ENCODE assay signal across 8 mouse cellular contexts in the genomic region with DNA sequence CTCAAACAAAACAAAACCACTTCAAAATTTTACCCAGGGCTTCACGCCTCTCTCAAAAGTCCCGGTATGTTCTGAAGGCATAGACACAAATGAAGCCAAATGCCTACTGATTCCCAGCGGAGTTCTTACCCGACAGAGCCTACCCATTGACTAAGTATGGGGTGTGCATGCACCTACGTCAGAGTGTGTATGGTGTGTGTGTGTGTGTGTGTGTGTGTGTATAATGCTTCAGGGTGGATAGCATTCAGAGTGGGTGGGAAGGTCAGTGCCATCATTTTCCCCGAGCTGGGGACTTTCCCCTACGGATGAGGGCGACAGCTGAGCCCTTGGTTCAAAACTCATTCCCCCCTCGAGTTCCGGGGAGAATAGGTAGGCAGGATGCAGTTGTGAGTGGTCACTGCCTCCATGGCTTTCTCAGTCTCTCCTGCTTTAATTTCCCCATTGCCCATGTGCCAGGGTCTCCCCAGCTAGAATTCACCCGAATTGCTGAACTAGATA. TPM values are rescaled to one million over a fixed set of nuclear protein-coding genes. Genes with fewer than 3 reads are reported as not detected.
DNase-seq lines count a peak whose midpoint lies in the region; ATAC-seq and TF ChIP-seq lines count a peak whose summit lies in the region.

No protein-coding gene starts in this region.

- no peak for DNase-seq in heart, adult 9 months (ENCODE audit: low spot score in 2 of 2)
- DNase-seq in ES-E14 (ENCODE audit: low read depth, low spot score), result no peak
- DNase-seq in hindbrain, embryonic 11.5 days (ENCODE audit: low spot score), result no peak
- peak; percentile 85 for DNase-seq in midbrain, embryonic 11.5 days (ENCODE audit: low spot score, missing footprints)
- DNase-seq in right cerebral cortex, postnatal 36 days (ENCODE audit: low spot score in 2 of 2), result no peak
- no peak for DNase-seq in T-cell, adult 2 months (ENCODE audit: low spot score)

- no peaks in the 10 kb centered on the region for H3K36me3 ChIP-seq in heart, embryonic 15.5 days
- H3K36me3 ChIP-seq in ES-E14 (ENCODE audit: control insufficient read depth, insufficient read depth, low read length, poor library complexity, severe bottlenecking), result no peaks in the 10 kb centered on the region
- no peaks in the 10 kb centered on the region for H3K36me3 ChIP-seq in hindbrain, embryonic 11.5 days (ENCODE audit: control insufficient read depth, insufficient read depth, low read length)
- H3K36me3 ChIP-seq in midbrain, embryonic 11.5 days (ENCODE audit: control insufficient read depth, insufficient read depth, low read length), result no peaks in the 10 kb centered on the region

- in situ Hi-C loops in ES-E14 (cut with MboI; ENCODE audit: low sequenced_read_pairs in 2 of 2, unreplicated experiment in 2 of 2), result loop anchor here in 1 of 2 experiments (5.0 kb wide), 1 partner anchor 48 kb away; no protein-coding TSS in a partner anchor

- peak overlapping the region; percentile 53; the same call in 1 of the 2 replicates for H3K4me3 ChIP-seq in heart, embryonic 15.5 days
- H3K4me3 ChIP-seq in ES-E14 (ENCODE audit: insufficient read depth in 1 of 2, low read depth in 1 of 2, low read length in 2 of 2, poor library complexity in 1 of 2, severe bottlenecking in 1 of 2), result 0 out of 4 replicates have a peak overlapping the region, but pooled peaks of 1 of the 2 experiments have one; percentile 57
- no peak overlapping the region for H3K4me3 ChIP-seq in hindbrain, embryonic 11.5 days (ENCODE audit: low read depth, low read length)
- no peak overlapping the region for H3K4me3 ChIP-seq in midbrain, embryonic 11.5 days (ENCODE audit: low read depth, low read length)

- no peak overlapping the region for H3K9ac ChIP-seq in heart, embryonic 15.5 days
- H3K9ac ChIP-seq in ES-E14 (ENCODE audit: insufficient read depth, low read depth, low read length, poor library complexity, severe bottlenecking), result no peak overlapping the region; the same call in 1 of the 2 replicates
- H3K9ac ChIP-seq in hindbrain, embryonic 11.5 days (ENCODE audit: low read depth, low read length), result no peak overlapping the region
- 0 out of 2 replicates have a peak overlapping the region, but pooled peaks have one; percentile 35 for H3K9ac ChIP-seq in midbrain, embryonic 11.5 days (ENCODE audit: low read length)

- peak overlapping the region; percentile 87 for H3K27ac ChIP-seq in heart, embryonic 15.5 days
- H3K27ac ChIP-seq in ES-E14 (ENCODE audit: insufficient read depth, low read depth, low read length, poor library complexity, severe bottlenecking), result peak overlapping the region; percentile 51; the same call in 1 of the 2 replicates
- peak overlapping the region; percentile 90 for H3K27ac ChIP-seq in hindbrain, embryonic 11.5 days (ENCODE audit: low read depth, low read length)
- H3K27ac ChIP-seq in midbrain, embryonic 11.5 days (ENCODE audit: low read depth, low read length), result peak overlapping the region; percentile 40

- no peaks in the 10 kb centered on the region for H3K9me3 ChIP-seq in heart, embryonic 15.5 days (replicated peaks)
- H3K9me3 ChIP-seq in ES-E14 (ENCODE audit: control insufficient read depth, insufficient read depth, low read depth, low read length), result no peaks in the 10 kb centered on the region
- no peaks in the 10 kb centered on the region for H3K9me3 ChIP-seq in hindbrain, embryonic 11.5 days (ENCODE audit: control insufficient read depth, low read length)
- H3K9me3 ChIP-seq in midbrain, embryonic 11.5 days (ENCODE audit: control insufficient read depth, low read length), result no peaks in the 10 kb centered on the region

- WGBS in heart, embryonic 15.5 days, result 68% methylated on average over 11 of the region's 11 CpGs
- WGBS in hindbrain, embryonic 11.5 days, result 71% methylated on average over 11 of the region's 11 CpGs
- 80% methylated on average over 11 of the region's 11 CpGs for WGBS in midbrain, embryonic 11.5 days

- no peak for ATAC-seq in heart, embryonic 15.5 days (replicated peaks; ENCODE audit: insufficient number of reproducible peaks, insufficient read depth, low FRiP score, low read depth)
- no peak for ATAC-seq in hindbrain, embryonic 11.5 days (ENCODE audit: low FRiP score)
- no peak for ATAC-seq in midbrain, embryonic 11.5 days (ENCODE audit: low FRiP score)
- no peak for ATAC-seq in monocyte, adult 5-6 weeks (replicated peaks; ENCODE audit: insufficient number of reproducible peaks, low FRiP score, low TSS enrichment, poor library complexity, severe bottlenecking)

- H3K4me1 ChIP-seq in heart, embryonic 15.5 days (replicated peaks), result peaks cover 26% of the 10 kb centered on the region
- H3K4me1 ChIP-seq in ES-E14 (ENCODE audit: control insufficient read depth in 2 of 2, insufficient read depth in 2 of 2, low read length in 2 of 2, poor library complexity in 1 of 2), result peaks cover 3 to 16% of the 10 kb centered on the region in 2 experiments; a peak in 3 of 4 replicates
- H3K4me1 ChIP-seq in hindbrain, embryonic 11.5 days (replicated peaks; ENCODE audit: control insufficient read depth, insufficient read depth, low read length), result peaks cover 7% of the 10 kb centered on the region
- H3K4me1 ChIP-seq in midbrain, embryonic 11.5 days (ENCODE audit: control insufficient read depth, insufficient read depth, low read length), result peaks cover 18% of the 10 kb centered on the region

- peak overlapping the region; percentile 68 for H3K4me2 ChIP-seq in heart, embryonic 15.5 days
- H3K4me2 ChIP-seq in hindbrain, embryonic 11.5 days (replicated peaks; ENCODE audit: low read depth, low read length), result peak overlapping the region; percentile 55; the same call in 1 of the 2 replicates
- H3K4me2 ChIP-seq in midbrain, embryonic 11.5 days, result peak overlapping the region; percentile 78

- H3K27me3 ChIP-seq in heart, embryonic 15.5 days, result no peaks in the 10 kb centered on the region
- H3K27me3 ChIP-seq in hindbrain, embryonic 11.5 days (ENCODE audit: control insufficient read depth, insufficient read depth, low read length), result no peaks in the 10 kb centered on the region
- H3K27me3 ChIP-seq in midbrain, embryonic 11.5 days (ENCODE audit: control insufficient read depth, insufficient read depth, low read length), result no peaks in the 10 kb centered on the region

TF ChIP-seq in ES-E14, 5 proteins besides CTCF, POLR2A, EP300 and RAD21:
- TF ChIP-seq CHD2 (IDR thresholded peaks at IDR 0.05; ENCODE audit: low read depth, low read length), result no peak
- TF ChIP-seq ZNF384 (IDR thresholded peaks at IDR 0.05; ENCODE audit: low read depth, low read length), result no peak
- no peak for TF ChIP-seq ZC3H11A (IDR thresholded peaks at IDR 0.05; ENCODE audit: borderline replicate concordance, low read depth, low read length)
- TF ChIP-seq HCFC1 (IDR thresholded peaks at IDR 0.05; ENCODE audit: borderline replicate concordance, insufficient read depth, low read length), result no peak
- no peak for TF ChIP-seq MAFK (IDR thresholded peaks at IDR 0.05; ENCODE audit: insufficient read depth, low read depth, low read length)
TF ChIP-seq in ES-E14: peak in this region for 0.

RNA-seq across cellular contexts. Expression of a gene that starts 44.6 kb away (rescaled TPM):
- 131 and 164 TPM in 2 replicates for polyA plus RNA-seq in heart, embryonic 15.5 days (2015; fragmentation: Nextera tagmentation; extraction: Ambion mirVana)
- total RNA-seq in ES-E14 (2012; rRNA removed), result 284 and 303 TPM in 2 replicates
- polyA plus RNA-seq in hindbrain, embryonic 11.5 days (2014; fragmentation: Nextera tagmentation; extraction: Ambion mirVana), result 314 and 349 TPM in 2 replicates
- polyA plus RNA-seq in midbrain, embryonic 11.5 days (2014; fragmentation: Nextera tagmentation; extraction: Ambion mirVana), result 353 and 358 TPM in 2 replicates
- total RNA-seq in monocyte, adult 5-6 weeks (2017), result 38.6 to 52.6 TPM (median 50.7 TPM) in 3 replicates

RNA-seq across cellular contexts. Expression of a gene that starts 45.8 kb away (rescaled TPM):
- 0.25 and 0.29 TPM in 2 replicates for polyA plus RNA-seq in heart, embryonic 15.5 days (2015; fragmentation: Nextera tagmentation; extraction: Ambion mirVana)
- total RNA-seq in ES-E14 (2012; rRNA removed), result 2.5 and 2.9 TPM in 2 replicates
- polyA plus RNA-seq in hindbrain, embryonic 11.5 days (2014; fragmentation: Nextera tagmentation; extraction: Ambion mirVana), result 0.70 and 1.1 TPM in 2 replicates
- 0.22 TPM in 1 of 2 replicates, not detected in the other for polyA plus RNA-seq in midbrain, embryonic 11.5 days (2014; fragmentation: Nextera tagmentation; extraction: Ambion mirVana)
- total RNA-seq in monocyte, adult 5-6 weeks (2017), result not detected in 3 replicates

RNA-seq across cellular contexts. Expression of a gene that starts 56.7 kb away (rescaled TPM):
- polyA plus RNA-seq in heart, embryonic 15.5 days (2015; fragmentation: Nextera tagmentation; extraction: Ambion mirVana), result not detected in 2 replicates
- total RNA-seq in ES-E14 (2012; rRNA removed), result 0.90 and 2.4 TPM in 2 replicates
- 0.31 and 0.37 TPM in 2 replicates for polyA plus RNA-seq in hindbrain, embryonic 11.5 days (2014; fragmentation: Nextera tagmentation; extraction: Ambion mirVana)
- polyA plus RNA-seq in midbrain, embryonic 11.5 days (2014; fragmentation: Nextera tagmentation; extraction: Ambion mirVana), result 0.08 and 0.14 TPM in 2 replicates
- not detected in 3 replicates for total RNA-seq in monocyte, adult 5-6 weeks (2017)

Comparison
In these comparisons a context has a peak if more than half of its experiments do, and no peak if none do; other contexts are left out.
1. H3K27ac ChIP-seq: peak in every context shown above with its lines; median percentile 90 in hindbrain, embryonic 11.5 days; 87 in heart, embryonic 15.5 days; 51 in ES-E14; 40 in midbrain, embryonic 11.5 days.